Mouse (Mus musculus) CH12.LX (cell line): ENCODE results near the gene Epb41l2. TPM values are rescaled to one million over a fixed set of nuclear protein-coding genes. Genes with fewer than 3 reads are reported as not detected.

Experiments used
- DNase-seq: peaks from one replicate; pipeline ENCODE4 v3.0.0-alpha.2; 2013; ENCODE audit errors: extremely low read depth
- H3K27ac ChIP-seq: 2 replicates; pipeline ENCODE4 v1.5.1; 2012; ENCODE audit warnings: low read depth, mild to moderate bottlenecking, control low read depth, moderate library complexity; ENCODE audit not compliant: insufficient read depth
- H3K27me3 ChIP-seq: replicated peaks from 2 replicates; pipeline ENCODE3; 2012; ENCODE audit warnings: inconsistent platforms
- H3K36me3 ChIP-seq, 2 experiments: replicated peaks in 1 of 2; 2 replicates each; pipeline versions ENCODE3 to v1.6.1; 2012; ENCODE audit warnings: inconsistent platforms in 1 of 2, low read length in 1 of 2, mild to moderate bottlenecking in 1 of 2, mixed read lengths in 1 of 2, moderate library complexity in 1 of 2; ENCODE audit not compliant: control insufficient read depth in 1 of 2, insufficient read depth in 1 of 2
- H3K4me1 ChIP-seq, 2 experiments: 2 replicates each; pipeline ENCODE4 v1.6.1; 2012; ENCODE audit warnings: inconsistent platforms in 1 of 2, moderate library complexity in 1 of 2; ENCODE audit not compliant: insufficient read depth in 2 of 2, control insufficient read depth in 1 of 2
- H3K4me2 ChIP-seq: 2 replicates; pipeline ENCODE4 v1.6.1; 2012; ENCODE audit warnings: low read depth, mild to moderate bottlenecking, control low read depth; ENCODE audit not compliant: poor library complexity, insufficient read depth, severe bottlenecking
- H3K4me3 ChIP-seq, 3 experiments: fragments of 150-350 bp in 1 of 3; sonication (generic) in 1 of 3; replicated peaks in 1 of 3; 2 replicates each; pipeline versions ENCODE3 to v1.5.1; 2011 to 2012; ENCODE audit warnings: low read depth in 2 of 3, low read length in 2 of 3, mild to moderate bottlenecking in 2 of 3, moderate library complexity in 2 of 3, control low read depth in 1 of 3, improper control_type of control experiment in 1 of 3, inconsistent platforms in 1 of 3, mixed read lengths in 1 of 3; ENCODE audit not compliant: poor library complexity in 1 of 3
- H3K79me2 ChIP-seq: replicated peaks from 2 replicates; pipeline ENCODE4 v1.6.1; 2012; ENCODE audit warnings: mild to moderate bottlenecking, moderate library complexity; ENCODE audit not compliant: control insufficient read depth, poor library complexity, insufficient read depth, severe bottlenecking; ENCODE audit errors: extremely low read depth
- H3K9ac ChIP-seq: 2 replicates; pipeline ENCODE4 v1.6.1; 2012; ENCODE audit warnings: low read depth, mild to moderate bottlenecking, control low read depth, moderate library complexity; ENCODE audit not compliant: insufficient read depth
- H3K9me3 ChIP-seq: replicated peaks from 2 replicates; pipeline ENCODE3; 2012; ENCODE audit warnings: low read length, inconsistent platforms, mixed read lengths
- BHLHE40 ChIP-seq: IDR thresholded peaks from 2 replicates; pipeline ENCODE4 v1.6.1; 2011; ENCODE audit warnings: mild to moderate bottlenecking, low read depth, low read length, improper control_type of control experiment
- CHD1 ChIP-seq: IDR thresholded peaks from 2 replicates; pipeline ENCODE4 v1.6.1; 2012; ENCODE audit warnings: low read depth, low read length, improper control_type of control experiment, inconsistent platforms
- CHD2 ChIP-seq: IDR thresholded peaks from 2 replicates; pipeline ENCODE4 v1.6.1; 2011; ENCODE audit warnings: low read length, improper control_type of control experiment
- E2F4 ChIP-seq: IDR thresholded peaks from 2 replicates; pipeline ENCODE4 v1.6.1; 2011; ENCODE audit warnings: low read depth, low read length, improper control_type of control experiment; ENCODE audit not compliant: insufficient replicate concordance
- ETS1 ChIP-seq: conservative IDR thresholded peaks from 2 replicates; pipeline ENCODE4 v1.6.1; 2012; ENCODE audit warnings: low read depth, mild to moderate bottlenecking, inconsistent platforms, low read length, improper control_type of control experiment, moderate library complexity
- HCFC1 ChIP-seq: IDR thresholded peaks from 2 replicates; pipeline ENCODE4 v1.6.1; 2012; ENCODE audit warnings: low read depth, mild to moderate bottlenecking, inconsistent platforms, low read length, improper control_type of control experiment
- IRF4 ChIP-seq: IDR thresholded peaks from 2 replicates; pipeline ENCODE4 v1.6.1; 2014; ENCODE audit warnings: low read depth, mild to moderate bottlenecking, inconsistent platforms, low read length, improper control_type of control experiment
- JUND ChIP-seq: conservative IDR thresholded peaks from 2 replicates; pipeline ENCODE4 v1.6.1; 2011; ENCODE audit warnings: low read depth, low read length, improper control_type of control experiment
- MAFK ChIP-seq: IDR thresholded peaks from 2 replicates; pipeline ENCODE4 v1.6.1; 2011; ENCODE audit warnings: low read length, improper control_type of control experiment; ENCODE audit not compliant: insufficient replicate concordance
- MEF2A ChIP-seq: IDR thresholded peaks from 2 replicates; pipeline ENCODE4 v1.6.1; 2014; ENCODE audit warnings: low read depth, mild to moderate bottlenecking, inconsistent platforms, low read length, improper control_type of control experiment, borderline replicate concordance
- NRF1 ChIP-seq: IDR thresholded peaks from 2 replicates; pipeline ENCODE4 v1.6.1; 2014; ENCODE audit warnings: low read depth, mild to moderate bottlenecking, inconsistent platforms, low read length, improper control_type of control experiment, moderate library complexity
- PAX5 ChIP-seq: IDR thresholded peaks from 2 replicates; pipeline ENCODE4 v1.6.1; 2012; ENCODE audit warnings: low read length, inconsistent platforms, mixed read lengths
- SMC3 ChIP-seq: IDR thresholded peaks from 2 replicates; pipeline ENCODE4 v1.6.1; 2011; ENCODE audit warnings: low read depth, low read length, improper control_type of control experiment
- TCF12 ChIP-seq: IDR thresholded peaks from 2 replicates; pipeline ENCODE4 v1.6.1; 2014; ENCODE audit warnings: low read depth, mild to moderate bottlenecking, inconsistent platforms, low read length, improper control_type of control experiment
- UBTF ChIP-seq: IDR thresholded peaks from 2 replicates; pipeline ENCODE4 v1.6.1; 2012; ENCODE audit warnings: low read depth, mild to moderate bottlenecking, inconsistent platforms, low read length, improper control_type of control experiment, moderate library complexity
- ZKSCAN1 ChIP-seq: IDR thresholded peaks from 2 replicates; pipeline ENCODE4 v1.6.1; 2012; ENCODE audit warnings: low read depth, inconsistent platforms, low read length, improper control_type of control experiment, borderline replicate concordance
- ZMIZ1 ChIP-seq: IDR thresholded peaks from 2 replicates; pipeline ENCODE4 v1.6.1; 2012; ENCODE audit warnings: low read depth, mild to moderate bottlenecking, inconsistent platforms, low read length, improper control_type of control experiment
- dilution Hi-C: fragments of 300-500 bp; cut with MboI; formaldehyde crosslinking; loops from 2 replicates; pipeline ENCODE4 v1.14.3; 2020; ENCODE audit warnings: low sequenced_read_pairs; ENCODE audit not compliant: extremely low pct_unique_long_range_greater_than_20kb, extremely low pct_ligation_motif_present
- in situ Hi-C: fragments of 300-500 bp; cut with MboI; formaldehyde crosslinking; loops from 3 replicates; pipeline ENCODE4 v1.14.3; 2019; ENCODE audit warnings: low sequenced_read_pairs, low pct_ligation_motif_present, low pct_unique_long_range_greater_than_20kb, mixed read lengths
- polyA plus RNA-seq: library from polyadenylated mRNA; unstranded; fragments of >175 nt; gene quantifications from 2 replicates; pipeline ENCODE4 v1.2.1, GENCODE M21; 2012; ENCODE audit warnings: low read depth; ENCODE audit not compliant: insufficient read length
- total RNA-seq, 2 experiments: library from RNA; depleted of rRNA; stranded (reverse); fragments of 300-350 nt in 1 of 2; fragments of >200 nt in 1 of 2; gene quantifications; 2 replicates each; pipeline ENCODE4 v1.2.3; 2012 to 2014

Epb41l2 gene
- total and polyA plus RNA-seq, 3 experiments, result 24.3 to 71.2 (median 28.4) TPM

- H3K79me2 ChIP-seq, result no peaks in the 10 kb centered on the region
- in situ Hi-C loops (no loop called here), dilution Hi-C loops (no loop called here)
These were observed 71.3 kb downstream of the Epb41l2 start for GRCm38 (mm10) chr10:25430862-25431261.

GRCm38 (mm10) chr10:25432351-25432750 is 72.8 kb downstream of the Epb41l2 start:
- TF ChIP-seq CHD1 (no peak), CHD2 (no peak), UBTF (no peak), ZMIZ1 (no peak), PAX5 (no peak)
- Histone ChIP-seq H3K4me2 (no peak overlapping the region), H3K4me3 (no peak overlapping the region), H3K9ac (no peak overlapping the region), H3K4me1 (peaks cover 14 to 62% of the 10 kb centered on the region in 2 experiments), H3K9me3 (no peaks in the 10 kb centered on the region), H3K36me3 (peaks cover 0 to 18% of the 10 kb centered on the region in 2 experiments), H3K27ac (no peak overlapping the region), H3K27me3 (no peaks in the 10 kb centered on the region), H3K79me2 (no peaks in the 10 kb centered on the region)
- no peak for DNase-seq
- in situ Hi-C loops (no loop called here), dilution Hi-C loops (no loop called here)

More at GRCm38 (mm10) chr10:25430862-25431261, 71.3 kb downstream of the Epb41l2 start:
- H3K4me2 ChIP-seq, result no peak overlapping the region
- no peaks in the 10 kb centered on the region for H3K27me3 ChIP-seq
- no peaks in the 10 kb centered on the region for H3K9me3 ChIP-seq
- TF ChIP-seq IRF4 (no peak), MAFK (no peak), SMC3 (no peak), BHLHE40 (no peak), E2F4 (no peak), JUND (no peak), HCFC1 (no peak), NRF1 (no peak), ZKSCAN1 (no peak)
- TF ChIP-seq, all 38 proteins: peak for 0
- Histone ChIP-seq H3K36me3 (peaks cover 0 to 18% of the 10 kb centered on the region in 2 experiments), H3K9ac (no peak overlapping the region), H3K27ac (no peak overlapping the region), H3K4me1 (peaks cover 14 to 53% of the 10 kb centered on the region in 2 experiments), H3K4me3 (no peak overlapping the region)
- no peak for DNase-seq

GRCm38 (mm10) chr10:25432938-25433337 is 73.3 kb downstream of the Epb41l2 start:
- TF ChIP-seq IRF4, result peak; percentile 46; the same call in 1 of the 2 replicates
- TF ChIP-seq TCF12, result no peak
- TF ChIP-seq MEF2A, result no peak; the same call in 1 of the 2 replicates
- TF ChIP-seq ETS1, result peak; percentile 80
- peak; percentile 55; the same call in 1 of the 2 replicates for TF ChIP-seq BHLHE40
- in situ Hi-C loops, result no loop called here
- H3K9me3 ChIP-seq, result no peaks in the 10 kb centered on the region
- H3K79me2 ChIP-seq, result no peaks in the 10 kb centered on the region
- H3K36me3 ChIP-seq, result peaks cover 0 to 16% of the 10 kb centered on the region in 2 experiments
- H3K27me3 ChIP-seq, result no peaks in the 10 kb centered on the region
- H3K4me3 ChIP-seq, result no peak overlapping the region
- DNase-seq, result peak; percentile 77
- peaks cover 14 to 68% of the 10 kb centered on the region in 2 experiments for H3K4me1 ChIP-seq
- no peak overlapping the region for H3K9ac ChIP-seq
- dilution Hi-C loops, result no loop called here
- peak overlapping the region; percentile 11; the same call in 1 of the 2 replicates for H3K4me2 ChIP-seq
- H3K27ac ChIP-seq, result no peak overlapping the region
